Mouse (Mus musculus): Measurements from ENCODE around the gene A530064D06Rik.

- TF ChIP-seq CTCF (IDR thresholded peaks at IDR 0.05; ENCODE audit: control insufficient read depth, insufficient read depth, insufficient replicate concordance, low read depth, low read length) (no peak), POLR2A (IDR thresholded peaks at IDR 0.05; ENCODE audit: control insufficient read depth, low read depth, low read length) (no peak)
These were observed 34.3 kb downstream of the A530064D06Rik start for GRCm38 (mm10) chr17:48132810-48133209.
